Mouse (Mus musculus) retina, adult 2 months (tissue): ENCODE data around the gene Cep83.
"Not testable (repeated sequence)": the region's sequence is repeated elsewhere in the genome, so short reads cannot be mapped to it uniquely, and the experiment has no call there.

Experiments
- DNase-seq: peaks from one replicate; pipeline ENCODE4 v3.0.0-alpha.2; 2012; ENCODE audit warnings: low read depth, low spot score

Gene Cep83

DNA sequence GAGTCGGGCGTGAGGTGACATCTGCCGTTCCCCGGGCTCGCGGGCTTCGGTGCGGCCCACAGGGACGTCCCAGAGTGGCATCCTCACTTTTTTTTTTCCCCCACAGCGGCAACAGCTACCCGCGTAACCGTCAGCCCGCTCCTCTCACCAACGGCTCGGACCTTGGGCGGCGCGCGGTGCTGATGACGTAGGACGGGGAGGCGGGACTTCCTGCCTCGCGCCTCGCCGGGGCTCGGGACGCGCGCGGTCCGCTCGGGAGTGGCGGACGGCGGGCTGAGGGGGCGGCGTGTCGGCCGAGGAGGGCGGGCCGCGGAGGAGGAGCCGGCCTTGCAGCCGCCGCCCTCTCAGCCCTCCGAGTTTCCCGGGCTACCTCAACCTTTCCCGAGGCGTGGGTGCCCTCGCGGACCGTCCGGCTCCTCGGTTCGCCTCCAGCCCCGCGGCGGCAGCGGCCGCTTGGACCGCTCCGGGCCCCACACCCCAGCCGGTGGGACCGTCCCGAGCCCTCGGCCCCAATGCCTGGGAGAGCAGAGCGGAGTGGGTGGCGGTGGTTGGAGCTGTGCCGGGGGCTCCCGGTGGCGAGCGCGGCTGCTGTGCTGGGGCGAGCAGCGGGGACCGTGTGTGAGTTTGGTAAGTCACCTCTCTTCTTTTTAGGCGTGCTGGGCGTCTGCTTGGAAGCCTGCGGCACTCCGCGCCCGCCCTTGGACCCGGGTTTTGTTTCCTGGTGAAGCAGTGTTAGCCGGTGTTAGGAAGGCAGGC is at the start of gene Cep83:
Gene Cep83, plus strand, starts transcription at position 235 of the 756 bp plus-strand sequence.
- DNase-seq, result peak; percentile 79

DNA sequence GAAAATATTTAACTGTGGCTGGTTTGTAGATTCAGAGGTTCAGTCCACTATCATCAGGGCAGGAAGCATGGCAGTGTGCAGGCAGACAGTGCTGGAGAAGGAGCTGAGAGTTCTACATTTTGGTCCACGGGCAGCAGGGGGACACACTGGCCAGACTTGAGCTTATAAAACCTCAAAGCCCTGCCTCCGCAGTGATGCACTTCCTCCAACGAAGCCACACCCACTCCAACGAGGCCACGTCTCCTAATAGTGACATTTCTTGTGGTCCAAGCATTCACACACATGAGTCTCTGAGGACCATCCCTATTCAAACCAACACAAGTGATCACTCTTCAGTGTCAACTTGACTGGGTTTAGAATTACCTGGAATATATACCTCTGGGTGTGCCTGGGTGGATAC is 49.2 kb upstream of the Cep83 start:
- DNase-seq, result no peak

DNA sequence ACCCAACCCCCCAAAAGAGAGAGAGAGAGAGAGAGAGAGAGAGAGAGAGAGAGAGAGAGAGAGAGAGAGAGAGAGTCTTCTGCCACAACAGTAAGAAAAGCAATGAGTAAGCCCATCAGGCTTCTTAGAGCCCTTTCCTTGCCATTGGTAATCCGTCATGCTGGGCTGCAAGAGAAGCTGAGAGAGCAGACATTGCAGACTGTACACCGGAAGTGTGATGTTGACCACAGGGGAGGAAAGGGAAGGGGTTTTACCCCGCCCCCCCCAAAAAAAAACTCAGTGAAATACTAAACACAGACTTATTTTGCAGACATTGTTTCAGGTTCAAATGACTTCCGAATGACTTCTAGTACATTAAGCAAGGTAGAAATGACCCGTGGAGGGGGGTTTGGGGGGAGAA is 48.4 kb upstream of the Cep83 start:
- DNase-seq, result no peak

DNA sequence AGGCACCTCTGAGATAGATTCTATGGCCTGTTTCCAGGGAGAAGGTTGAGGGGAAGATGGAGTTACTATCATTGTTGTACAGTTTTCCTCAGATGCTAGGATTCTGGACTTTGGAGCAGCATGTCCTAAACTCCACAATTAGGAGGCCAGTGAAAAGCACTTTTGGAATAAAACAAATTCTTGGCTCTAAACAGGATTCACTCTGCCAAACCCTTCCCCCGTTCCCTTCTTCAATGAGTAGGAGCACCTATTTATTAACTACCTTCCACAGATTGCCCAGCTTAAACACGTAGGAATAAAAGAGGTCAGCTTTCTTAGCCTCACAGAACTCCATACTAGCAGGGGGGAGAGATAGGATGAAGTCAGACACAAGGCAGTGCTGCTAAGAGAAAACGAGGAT is 24.4 kb upstream of the Cep83 start:
- no peak for DNase-seq

DNA sequence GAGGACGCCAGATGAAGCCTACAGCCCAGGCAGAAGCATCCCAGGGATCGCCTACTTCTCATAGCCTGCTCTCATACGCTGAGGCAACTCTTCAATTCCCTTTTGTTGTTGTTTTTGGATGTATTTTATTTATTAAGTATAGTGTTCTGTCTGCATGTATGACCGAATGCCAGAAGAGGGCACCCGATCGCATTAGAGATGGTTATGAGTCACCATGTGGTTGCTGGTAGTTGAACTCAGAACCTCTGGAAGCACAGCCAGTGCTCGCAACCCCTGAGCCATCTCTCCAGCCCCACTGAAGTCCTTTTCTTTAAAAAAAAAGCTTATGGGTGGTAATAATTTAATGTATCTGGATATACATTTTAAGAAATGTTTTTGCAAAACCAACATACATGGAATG is 24.0 kb upstream of the Cep83 start:
- DNase-seq, result no peak

DNA sequence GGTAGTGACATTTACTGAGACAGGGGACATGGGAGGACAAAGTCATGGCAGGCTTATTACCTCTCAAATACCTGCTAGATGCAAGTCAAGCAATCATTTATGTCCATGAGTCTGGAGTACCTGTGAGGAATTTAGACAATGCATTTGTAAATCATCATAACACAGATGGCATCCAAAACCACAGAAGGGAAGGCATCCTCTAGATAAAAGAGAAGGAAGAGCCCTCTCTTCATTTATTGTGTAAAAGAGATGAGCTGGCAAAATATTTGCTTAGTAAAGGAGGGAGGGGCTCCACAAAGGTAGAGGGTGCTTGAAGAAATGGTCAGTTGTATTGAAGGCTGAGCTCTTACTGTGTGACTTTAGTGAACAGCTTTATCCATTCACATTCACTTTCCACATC is 20.3 kb upstream of the Cep83 start:
- no peak for DNase-seq

DNA sequence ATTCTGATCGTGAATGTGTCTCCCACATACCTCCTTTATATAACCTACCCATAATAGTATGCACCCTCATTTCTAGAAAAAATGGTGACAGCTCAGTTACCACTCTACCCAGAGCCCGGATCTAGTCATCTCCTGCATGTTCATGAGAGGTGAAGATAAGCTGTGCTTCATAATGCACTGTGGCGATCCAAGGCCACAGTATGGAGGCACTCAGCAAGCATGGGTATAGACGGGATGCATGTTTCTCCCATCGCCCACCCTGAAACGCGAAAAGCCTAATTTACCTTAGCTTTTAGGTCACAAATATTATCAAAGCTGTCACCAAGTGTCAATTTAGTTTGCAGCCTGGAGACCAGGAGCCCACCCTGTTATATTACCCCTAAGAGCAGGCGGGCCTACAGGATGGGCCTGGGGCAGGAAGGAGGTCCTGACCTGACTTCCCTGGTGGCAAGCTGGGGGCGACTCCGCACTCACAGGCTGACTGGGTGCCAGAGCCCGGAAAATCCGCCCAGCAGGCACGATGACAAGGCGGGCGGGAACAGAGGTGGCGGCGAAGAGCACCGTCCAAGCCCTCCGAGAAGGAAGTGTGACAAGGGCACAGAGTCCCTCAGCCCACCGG is 544 bp upstream of the Cep83 start:
- DNase-seq, result peak; percentile 4

DNA sequence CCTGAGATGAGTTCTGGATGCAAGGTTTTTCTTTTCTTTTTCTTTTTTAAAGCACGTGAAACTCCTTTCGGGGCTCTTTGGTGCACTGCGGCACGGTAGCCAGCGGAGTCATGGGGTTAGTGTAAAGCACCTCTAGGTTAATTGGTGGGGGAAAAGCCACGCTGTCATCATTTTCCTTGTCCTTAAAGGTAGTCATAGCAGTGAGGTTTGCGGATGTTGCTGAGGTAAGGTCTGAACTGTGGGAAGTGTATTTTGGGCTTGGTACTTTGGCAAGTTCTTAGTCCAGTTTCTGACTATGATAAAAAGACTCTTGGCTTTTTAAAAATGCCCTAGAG is 689 bp downstream of the Cep83 start:
- DNase-seq, result no peak

DNA sequence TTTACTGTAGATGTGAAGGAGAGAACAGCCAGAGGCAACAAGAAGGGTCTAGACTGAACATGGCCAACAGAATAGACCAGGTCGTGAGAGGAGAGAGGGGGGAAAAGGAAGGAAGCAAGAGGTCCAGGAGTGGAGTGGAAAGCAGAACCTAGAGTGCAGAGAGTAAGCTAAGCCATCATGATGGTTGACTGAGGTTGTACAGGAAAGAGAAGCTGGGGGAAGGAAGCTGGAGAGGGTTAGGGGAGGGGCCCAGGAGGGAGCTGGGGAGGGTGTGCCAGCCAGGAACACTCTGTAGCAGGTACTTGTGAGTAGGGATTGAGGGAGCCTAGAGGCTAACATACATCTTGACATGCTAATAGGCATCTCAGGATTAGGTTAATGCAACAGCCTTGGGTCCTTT is 1.9 kb downstream of the Cep83 start:
- DNase-seq, result no peak

DNA sequence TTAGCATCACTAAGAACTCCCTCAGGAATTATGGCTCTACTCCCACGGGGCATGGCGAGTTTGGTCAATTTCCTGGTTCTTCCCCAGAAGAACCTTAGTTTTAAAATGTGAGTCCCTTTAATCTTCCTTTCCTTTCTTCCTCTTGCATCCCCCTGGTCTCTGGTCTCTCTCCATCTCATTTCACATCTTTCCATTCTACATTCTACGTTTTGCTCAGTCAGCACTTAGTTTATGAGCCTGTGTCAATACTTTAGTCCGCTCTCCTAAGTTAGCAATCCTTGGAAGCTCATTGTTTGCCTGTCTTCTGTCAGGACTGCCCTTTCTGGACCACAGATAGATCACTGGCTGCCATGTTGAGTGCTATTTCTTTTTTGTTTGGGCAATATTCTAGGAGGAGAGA is 3.7 kb downstream of the Cep83 start:
- DNase-seq, result no peak

DNA sequence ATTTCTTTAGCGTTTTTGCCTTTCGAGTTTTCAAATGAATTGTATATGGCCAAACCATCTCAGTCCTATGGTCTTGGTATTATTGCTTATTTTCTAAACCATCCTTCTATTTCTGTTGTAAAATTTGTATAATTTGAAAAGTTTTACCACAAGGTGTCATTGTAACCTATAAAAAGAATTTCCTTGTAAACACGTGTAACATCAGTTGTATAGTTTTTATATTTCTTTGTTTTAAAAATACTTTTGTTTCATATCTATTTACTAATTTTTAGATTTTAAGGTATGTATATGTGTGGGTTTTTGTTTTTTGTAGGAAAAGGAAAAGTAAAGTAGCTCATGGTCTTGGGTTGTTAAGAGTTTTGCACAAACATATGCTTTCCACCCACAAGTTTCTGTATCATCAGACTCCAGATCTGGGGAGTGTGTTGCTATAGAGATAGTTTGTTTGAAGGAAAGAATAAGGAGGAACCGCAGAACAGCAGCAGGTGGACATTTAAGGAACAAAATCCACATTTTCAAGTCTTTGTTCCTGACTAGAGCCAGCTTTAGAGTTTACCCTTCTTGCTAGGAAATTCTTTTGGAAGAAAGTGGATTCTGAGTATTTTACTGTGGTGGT is 17.3 kb downstream of the Cep83 start:
- DNase-seq, result no peak

DNA sequence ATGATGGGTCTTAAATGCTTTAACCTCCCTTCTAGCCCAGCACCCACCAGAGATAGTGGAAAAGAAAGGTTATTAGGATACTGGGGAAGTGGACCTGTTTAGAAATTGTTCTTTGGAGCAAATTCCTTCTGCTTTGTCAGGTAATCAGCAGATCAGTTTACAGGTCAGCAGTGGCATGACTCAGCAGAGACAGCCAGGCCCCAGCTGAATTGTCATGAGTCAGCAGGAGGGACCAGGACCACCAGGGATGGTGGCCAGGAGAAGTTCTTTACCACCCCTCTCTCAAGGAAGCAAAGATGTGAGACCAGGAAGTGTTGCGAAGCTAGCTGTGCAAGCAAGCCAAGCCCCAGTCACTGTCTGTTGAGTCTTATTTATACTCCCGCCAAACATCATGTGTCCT is 18.2 kb downstream of the Cep83 start:
- DNase-seq, result no peak

DNA sequence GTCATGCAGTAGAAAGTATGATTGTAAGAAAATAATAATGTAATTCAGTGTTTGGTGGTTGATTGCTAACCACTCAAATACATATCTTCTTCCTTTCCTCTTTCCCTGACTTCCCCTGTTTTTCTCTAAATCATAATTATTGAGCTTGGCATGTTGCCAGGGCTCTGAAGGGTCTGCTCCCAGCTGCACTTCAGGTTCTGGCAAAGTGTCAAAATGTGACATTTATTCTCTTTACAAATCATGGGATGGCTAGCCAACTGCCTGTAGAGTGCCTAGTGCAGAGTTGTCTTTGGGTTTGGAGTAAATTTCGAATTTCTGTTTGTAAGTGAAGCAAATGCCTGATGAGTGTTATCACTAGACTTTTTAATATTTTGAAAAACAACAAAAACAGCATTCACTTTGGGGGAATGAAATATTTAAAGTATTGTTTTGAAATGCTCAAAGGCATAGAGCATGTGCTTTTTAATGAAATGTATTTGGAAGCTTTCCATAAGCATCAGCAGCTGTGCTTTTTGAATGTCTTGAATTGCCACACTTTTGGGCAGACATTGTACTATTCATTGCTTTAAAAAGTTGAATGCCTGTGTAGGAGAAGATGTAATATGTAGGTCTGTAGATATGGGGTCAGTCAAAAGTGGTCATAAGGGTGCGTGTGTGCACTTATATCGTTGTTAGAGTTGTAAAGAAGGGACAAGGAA is 21.3 kb downstream of the Cep83 start:
- no peak for DNase-seq

DNA sequence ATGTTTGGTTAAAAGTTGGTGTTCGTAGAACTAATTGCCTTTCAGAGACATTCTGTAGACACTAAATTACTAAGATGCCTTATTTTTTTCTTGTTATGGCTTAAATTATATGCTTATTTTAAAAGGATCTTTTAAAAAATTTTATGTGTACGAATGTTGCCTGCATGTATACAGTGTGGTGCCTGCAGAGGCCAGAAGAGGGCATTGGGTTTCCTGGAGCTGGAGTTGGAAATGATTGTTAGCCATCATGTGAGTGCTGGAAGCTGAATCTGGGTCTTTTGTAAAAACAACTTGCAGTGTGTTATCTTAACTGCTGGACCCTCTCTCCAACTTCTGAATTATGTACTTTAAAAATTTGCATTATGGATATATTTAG is 21.9 kb downstream of the Cep83 start:
- DNase-seq, result no peak

DNA sequence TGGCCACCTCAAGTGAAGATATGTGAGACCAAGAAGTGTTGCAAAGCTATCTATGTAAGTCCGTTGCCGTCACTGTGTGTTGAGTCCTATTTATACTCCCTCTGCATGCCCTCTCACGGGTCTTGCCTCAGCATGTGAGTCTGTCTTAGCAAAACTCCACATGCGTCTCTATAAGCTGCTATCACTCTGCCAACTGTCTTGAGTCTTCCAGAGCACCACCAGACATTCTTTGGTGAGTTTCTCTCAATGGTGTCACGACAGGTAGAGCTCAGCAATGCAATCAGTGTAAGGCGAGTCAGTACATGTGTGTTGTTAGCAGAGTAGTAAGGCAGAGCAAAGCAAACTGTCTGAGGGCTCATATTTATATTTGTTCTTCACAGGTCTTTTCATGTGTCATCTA is 31.8 kb downstream of the Cep83 start:
- DNase-seq, result no peak

DNA sequence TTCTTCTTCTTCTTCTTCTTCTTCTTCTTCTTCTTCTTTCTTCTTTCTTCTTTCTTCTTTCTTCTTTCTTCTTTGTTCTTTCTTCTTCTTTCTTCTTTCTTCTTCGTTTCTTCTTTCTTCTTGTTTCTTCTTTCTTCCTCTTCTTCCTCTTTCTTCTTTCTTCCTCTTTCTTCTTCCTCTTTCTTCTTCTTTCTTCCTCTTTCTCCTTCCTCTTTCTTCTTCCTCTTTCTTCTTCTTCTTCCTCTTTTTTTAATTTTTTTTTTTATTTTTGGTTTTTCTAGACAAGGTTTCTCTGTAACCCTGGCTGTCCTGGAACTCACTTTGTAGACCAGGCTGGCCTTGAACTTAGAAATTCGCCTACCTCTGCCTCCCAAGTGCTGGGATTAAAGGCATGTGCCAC is 39.6 kb downstream of the Cep83 start:
- not testable (repeated sequence) for DNase-seq

DNA sequence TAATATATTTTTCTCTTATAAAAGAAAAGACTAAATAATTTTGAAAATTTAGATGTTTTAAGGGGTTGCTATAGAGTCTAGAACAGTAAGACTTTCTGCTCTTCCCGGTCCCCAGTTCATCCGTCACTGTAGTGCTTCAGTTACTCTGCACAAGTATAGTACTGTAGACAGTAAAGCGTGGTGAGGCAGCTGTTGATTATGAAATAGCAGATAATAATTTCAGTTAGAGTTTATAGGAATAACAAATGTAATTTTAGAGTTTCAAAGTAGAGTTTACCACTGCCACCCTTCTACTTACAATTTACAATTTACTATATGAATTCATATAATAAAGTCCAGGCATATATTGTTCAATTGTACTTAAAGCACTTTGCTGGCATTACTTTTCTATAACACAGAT is 42.0 kb downstream of the Cep83 start:
- DNase-seq, result no peak

DNA sequence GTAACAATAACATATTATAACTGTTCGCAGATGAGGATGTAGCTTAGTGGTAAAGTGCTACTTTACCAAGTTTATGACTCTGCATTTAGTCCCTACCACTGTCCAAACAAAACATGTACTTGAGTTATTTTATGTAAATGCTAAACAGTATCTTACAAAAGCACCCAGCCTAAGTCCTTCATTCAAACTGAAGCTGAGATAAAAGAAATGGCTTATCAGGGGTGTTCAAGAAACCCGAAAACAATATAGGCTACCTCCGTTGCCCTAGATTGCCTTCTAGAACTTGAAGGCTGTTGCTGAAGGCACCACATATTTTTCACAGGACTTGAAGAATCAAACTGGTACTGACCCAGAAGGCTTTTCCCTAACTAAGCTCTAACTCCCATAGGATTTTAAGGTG is 46.4 kb downstream of the Cep83 start:
- DNase-seq, result no peak

DNA sequence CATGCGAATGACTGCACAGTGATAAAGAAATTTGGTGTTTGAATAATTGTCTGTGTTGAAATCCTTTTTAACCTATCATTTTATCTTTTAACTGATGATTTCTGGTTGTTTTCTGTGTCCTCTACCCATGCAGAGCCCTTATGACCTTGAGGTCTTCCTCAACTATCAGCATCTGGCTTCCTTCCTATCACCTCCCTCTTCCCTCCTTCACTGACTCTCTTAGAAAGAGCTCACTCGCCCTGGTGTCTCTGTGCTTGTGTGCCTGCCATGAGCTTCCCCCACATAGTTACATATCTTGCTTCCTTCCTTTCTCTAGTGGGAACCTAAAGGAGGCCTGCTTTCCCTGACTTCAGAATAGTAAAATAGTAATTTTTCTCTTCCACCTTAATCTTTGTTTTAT is 51.8 kb downstream of the Cep83 start:
- DNase-seq, result no peak

DNA sequence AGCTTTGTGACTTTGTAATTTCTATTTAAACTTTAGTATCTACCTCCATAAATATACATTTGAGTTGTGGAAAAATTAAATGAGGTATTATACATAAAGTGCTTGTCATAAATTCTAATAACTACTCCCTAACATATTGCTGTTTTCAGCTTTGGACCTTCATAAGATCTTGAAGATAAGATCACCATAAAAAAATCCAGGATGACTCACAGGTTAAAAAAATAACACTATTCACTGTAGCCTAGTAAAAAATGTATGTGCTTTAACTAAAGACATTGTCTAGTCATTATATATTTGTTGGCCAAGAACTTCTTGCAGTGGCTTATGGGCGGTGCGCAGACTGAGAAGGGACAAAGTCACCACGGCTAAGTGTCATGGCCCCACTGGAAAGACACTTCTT is 53.0 kb downstream of the Cep83 start:
- no peak for DNase-seq

DNA sequence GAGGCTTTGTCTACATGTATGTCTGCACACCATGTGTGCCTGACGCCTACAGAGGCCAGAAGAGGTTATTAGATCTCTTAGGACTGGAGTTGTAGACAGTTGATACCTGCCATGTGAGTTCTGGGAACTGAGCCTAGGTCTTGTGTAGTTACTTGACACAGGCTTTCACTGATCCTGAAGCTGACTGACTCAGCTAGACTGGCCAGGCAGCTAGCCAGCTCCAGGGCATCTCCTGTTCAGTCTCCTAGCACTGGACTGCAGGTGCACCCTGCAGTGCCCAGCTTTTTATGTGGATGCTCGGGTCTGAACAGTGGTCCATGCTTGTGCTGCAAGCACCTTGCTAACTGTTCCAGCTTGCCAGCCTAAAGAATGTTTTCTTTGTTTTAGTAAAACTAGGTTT is 58.6 kb downstream of the Cep83 start:
- DNase-seq, result no peak

DNA sequence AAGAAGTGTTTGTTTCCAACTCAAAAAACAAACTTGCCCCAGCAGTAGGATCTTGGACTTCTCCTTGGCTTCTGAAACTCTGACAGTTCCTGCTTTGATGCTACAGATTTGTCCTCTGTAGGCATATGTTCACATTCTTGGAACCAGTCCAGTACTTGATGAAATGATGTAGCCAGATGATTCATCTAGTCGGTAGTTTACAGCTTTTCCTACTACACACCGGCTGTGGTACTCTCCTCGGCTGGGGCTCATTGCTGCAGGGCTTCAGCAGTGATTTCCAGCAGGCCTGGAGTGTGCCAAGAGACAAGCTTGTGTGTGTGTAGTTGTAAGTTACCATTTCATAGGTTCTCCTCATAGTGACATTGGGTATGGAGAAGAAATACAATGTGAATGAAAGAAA is 83.0 kb downstream of the Cep83 start:
- DNase-seq, result no peak

DNA sequence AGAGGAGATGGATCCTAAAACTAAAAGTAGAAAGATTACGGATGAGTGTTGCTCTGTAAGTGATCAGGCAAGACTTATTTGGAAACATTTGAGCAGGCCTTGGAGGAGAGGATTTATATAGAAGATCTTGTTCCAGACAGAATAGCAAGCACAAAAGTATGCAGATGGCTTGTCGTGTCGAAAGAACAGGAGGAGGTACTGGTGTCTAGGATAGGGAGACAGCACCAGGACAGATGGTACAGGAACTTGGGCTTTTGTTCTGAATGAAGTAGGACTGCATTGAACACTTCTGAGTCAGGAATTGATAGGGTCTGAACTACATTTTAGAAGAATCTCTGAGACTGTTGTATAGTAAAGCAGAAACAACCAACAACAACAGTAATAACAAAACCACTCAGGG is 89.1 kb downstream of the Cep83 start:
- no peak for DNase-seq
